Mouse (Mus musculus) megakaryocyte, embryonic 14.5 days (primary cell): ENCODE measurements around the gene Morn1. TPM values are rescaled to one million over a fixed set of nuclear protein-coding genes. Genes with fewer than 3 reads are reported as not detected.

Source experiments
- H3K27me3 ChIP-seq: replicated peaks from 2 replicates; pipeline ENCODE3; 2012; ENCODE audit warnings: inconsistent platforms
- H3K36me3 ChIP-seq: replicated peaks from 2 replicates; pipeline ENCODE3; 2012; ENCODE audit warnings: low read length, inconsistent platforms, mixed read lengths
- H3K4me1 ChIP-seq: 2 replicates; pipeline ENCODE4 v1.6.1; 2012; ENCODE audit warnings: inconsistent platforms
- H3K4me3 ChIP-seq: replicated peaks from 2 replicates; pipeline ENCODE3; 2012; ENCODE audit warnings: moderate library complexity, mild to moderate bottlenecking, inconsistent platforms
- H3K9me3 ChIP-seq: 2 replicates; pipeline ENCODE4 v1.6.1; 2012; ENCODE audit warnings: inconsistent platforms
- FLI1 ChIP-seq: IDR thresholded peaks from 2 replicates; pipeline ENCODE4 v1.6.1; 2012; ENCODE audit warnings: low read length, inconsistent platforms, mixed read lengths
- GATA1 ChIP-seq: IDR thresholded peaks from 3 replicates; pipeline ENCODE4 v1.6.1; 2012; ENCODE audit warnings: mixed read lengths, low read length, inconsistent platforms, borderline replicate concordance
- polyA plus RNA-seq: library from polyadenylated mRNA; stranded (reverse); fragments of >175 nt; gene quantifications from 2 replicates; pipeline ENCODE4 v1.2.3, GENCODE M21; 2012; ENCODE audit warnings: low replicate concordance; ENCODE audit not compliant: insufficient read depth

Morn1 gene
- polyA plus RNA-seq, 1 experiment, result 4.3 TPM

GRCm38 (mm10) chr4:155165861-155166260 is 79.5 kb downstream of the Morn1 start:
- no peak for TF ChIP-seq FLI1
- no peak for TF ChIP-seq GATA1
- peaks cover 97% of the 10 kb centered on the region for H3K4me1 ChIP-seq
- 0 out of 2 replicates have a peak, but pooled peaks cover 5% of the 10 kb centered on the region for H3K9me3 ChIP-seq
- H3K27me3 ChIP-seq, result no peaks in the 10 kb centered on the region
- peaks cover 53% of the 10 kb centered on the region for H3K36me3 ChIP-seq
- peak overlapping the region; percentile 34 for H3K4me3 ChIP-seq

- Histone ChIP-seq H3K4me1 (peaks cover 97% of the 10 kb centered on the region), H3K4me3 (no peak overlapping the region), H3K27me3 (no peaks in the 10 kb centered on the region), H3K36me3 (peaks cover 62% of the 10 kb centered on the region), H3K9me3 (0 out of 2 replicates have a peak, but pooled peaks cover 5% of the 10 kb centered on the region)
- TF ChIP-seq GATA1 (no peak), FLI1 (no peak)
These were observed 82.5 kb downstream of the Morn1 start for GRCm38 (mm10) chr4:155168835-155169252.

- Histone ChIP-seq H3K4me3 (peak overlapping the region; percentile 5), H3K36me3 (peaks cover 56% of the 10 kb centered on the region), H3K4me1 (peaks cover 97% of the 10 kb centered on the region), H3K9me3 (no peaks in the 10 kb centered on the region), H3K27me3 (no peaks in the 10 kb centered on the region)
- TF ChIP-seq GATA1 (no peak), FLI1 (no peak)
These were observed 84.3 kb downstream of the Morn1 start for GRCm38 (mm10) chr4:155170614-155171212.

GRCm38 (mm10) chr4:155171961-155172533 is 85.7 kb downstream of the Morn1 start:
- Histone ChIP-seq H3K4me3 (no peak overlapping the region), H3K4me1 (peaks cover 97% of the 10 kb centered on the region), H3K27me3 (no peaks in the 10 kb centered on the region), H3K36me3 (peaks cover 57% of the 10 kb centered on the region), H3K9me3 (no peaks in the 10 kb centered on the region)
- no peak for TF ChIP-seq FLI1
- TF ChIP-seq GATA1, result no peak

DNA sequence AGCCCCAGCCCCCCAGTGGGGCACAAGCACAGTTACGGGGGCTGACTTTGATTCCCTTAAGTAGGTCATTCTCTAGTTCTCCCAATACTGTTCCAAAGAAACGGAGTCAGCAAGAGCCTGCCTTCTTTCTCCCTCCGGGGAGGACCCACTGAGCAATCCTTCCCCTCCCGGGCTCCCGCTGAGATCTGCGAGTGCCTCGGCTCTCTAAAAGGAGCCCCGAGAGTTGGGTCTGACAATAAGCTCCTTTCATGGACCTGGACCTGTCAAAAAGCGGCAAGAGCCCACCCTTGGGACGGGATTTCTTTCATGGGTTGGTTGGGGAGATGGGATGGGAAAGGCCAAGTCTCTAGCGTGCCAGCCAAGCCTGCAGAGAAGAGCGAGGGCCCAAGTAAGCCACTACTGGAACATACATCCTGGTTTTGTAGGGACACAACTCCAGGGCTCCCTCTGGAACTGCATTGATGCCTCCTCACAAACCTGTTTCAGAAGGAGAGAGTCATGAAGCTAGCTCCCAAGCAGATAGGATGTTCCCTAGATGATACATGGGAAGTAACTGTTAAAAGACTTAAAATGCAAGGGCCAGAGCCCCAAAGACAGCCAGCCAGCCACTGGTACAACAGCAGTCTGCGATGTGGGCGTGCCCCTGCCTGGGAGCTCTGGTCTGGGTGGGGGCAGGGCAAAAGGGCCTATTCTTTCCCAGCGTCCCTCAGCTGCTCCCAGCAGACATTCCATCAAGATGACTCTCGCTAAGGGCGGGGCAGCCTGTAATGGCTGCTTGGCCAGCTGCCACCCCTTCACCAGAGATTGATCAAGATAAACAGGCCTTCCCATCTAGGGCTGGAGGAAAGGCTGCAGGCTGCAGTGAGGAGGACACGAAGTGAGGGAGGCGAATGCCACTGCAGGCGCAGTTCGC is 86.8 kb downstream of the Morn1 start:
- H3K36me3 ChIP-seq, result peaks cover 52% of the 10 kb centered on the region
- peak overlapping the region; percentile 56 for H3K4me3 ChIP-seq
- no peaks in the 10 kb centered on the region for H3K9me3 ChIP-seq
- H3K27me3 ChIP-seq, result no peaks in the 10 kb centered on the region
- H3K4me1 ChIP-seq, result peaks cover 97% of the 10 kb centered on the region
- no peak for TF ChIP-seq FLI1
- no peak for TF ChIP-seq GATA1

GRCm38 (mm10) chr4:155173822-155174785 is 87.7 kb downstream of the Morn1 start:
- H3K9me3 ChIP-seq, result no peaks in the 10 kb centered on the region
- H3K27me3 ChIP-seq, result no peaks in the 10 kb centered on the region
- TF ChIP-seq FLI1 (no peak), GATA1 (no peak)
- peaks cover 97% of the 10 kb centered on the region for H3K4me1 ChIP-seq
- peak overlapping the region; percentile 56 for H3K4me3 ChIP-seq
- peaks cover 47% of the 10 kb centered on the region for H3K36me3 ChIP-seq

DNA sequence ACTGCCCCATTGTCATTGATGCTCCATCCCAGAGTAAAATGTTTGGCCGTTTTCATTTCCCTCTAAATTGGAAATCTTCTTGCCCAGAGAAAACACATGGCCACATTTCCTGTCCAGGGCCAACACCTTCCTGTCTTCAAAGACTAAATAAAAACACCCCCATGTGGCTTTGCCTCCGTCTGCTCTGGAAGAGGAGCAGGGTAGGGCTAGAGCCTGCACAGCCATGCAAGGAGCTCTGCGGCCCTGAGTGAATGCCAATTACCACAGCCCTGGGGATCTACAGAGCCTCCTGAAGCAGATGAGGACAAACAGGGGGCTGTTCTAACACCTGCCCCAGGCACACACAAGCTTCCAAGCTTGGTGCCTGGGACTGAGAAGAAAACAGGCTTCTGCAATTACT is 89.8 kb downstream of the Morn1 start:
- TF ChIP-seq FLI1 (no peak), GATA1 (no peak)
- H3K4me1 ChIP-seq, result peaks cover 91% of the 10 kb centered on the region
- H3K27me3 ChIP-seq, result no peaks in the 10 kb centered on the region
- peaks cover 51% of the 10 kb centered on the region for H3K36me3 ChIP-seq
- H3K4me3 ChIP-seq, result peak overlapping the region; percentile 23
- H3K9me3 ChIP-seq, result no peaks in the 10 kb centered on the region

- Histone ChIP-seq H3K9me3 (no peaks in the 10 kb centered on the region), H3K27me3 (no peaks in the 10 kb centered on the region), H3K36me3 (peaks cover 44% of the 10 kb centered on the region), H3K4me1 (peaks cover 85% of the 10 kb centered on the region), H3K4me3 (peak overlapping the region; percentile 86)
- TF ChIP-seq FLI1 (no peak), GATA1 (no peak)
These were observed 91.9 kb downstream of the Morn1 start for GRCm38 (mm10) chr4:155178274-155178673.

DNA sequence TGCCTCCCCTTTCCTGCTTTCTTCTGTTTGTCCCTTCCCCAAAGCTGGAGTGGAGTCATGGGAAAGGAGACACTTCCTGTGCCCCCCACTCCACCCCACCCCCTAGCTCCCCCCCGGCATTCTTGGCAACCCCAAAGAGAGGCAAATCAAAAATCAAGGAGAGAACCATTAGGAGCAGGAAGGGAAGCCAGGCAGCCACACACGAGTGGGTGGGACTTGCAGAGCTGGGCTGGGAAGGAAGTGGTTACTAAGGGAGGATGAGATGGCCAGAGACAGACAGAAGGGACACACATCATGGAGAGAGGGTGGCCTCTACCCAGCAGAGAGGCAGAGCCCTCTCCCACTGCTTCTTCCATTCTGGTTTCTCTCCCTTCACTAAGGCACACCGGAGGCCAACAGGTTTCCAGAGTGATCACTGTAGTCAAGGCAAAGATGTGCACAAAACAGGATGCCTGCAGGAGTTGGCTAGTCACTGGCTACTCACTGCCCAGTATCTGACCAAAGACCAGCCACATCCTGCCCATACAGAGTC is 92.7 kb downstream of the Morn1 start:
- peak overlapping the region; percentile 86 for H3K4me3 ChIP-seq
- H3K4me1 ChIP-seq, result peaks cover 85% of the 10 kb centered on the region
- H3K36me3 ChIP-seq, result peaks cover 43% of the 10 kb centered on the region
- no peaks in the 10 kb centered on the region for H3K9me3 ChIP-seq
- no peaks in the 10 kb centered on the region for H3K27me3 ChIP-seq
- TF ChIP-seq GATA1 (no peak), FLI1 (no peak)
